Mouse (Mus musculus): ENCODE results near the gene Tcf7l2.

Gene Tcf7l2

GRCm38 (mm10) chr19:55902573-55903385, 161.2 kb downstream of the Tcf7l2 start:
- no peak for DNase-seq (ENCODE audit: low read depth, low spot score)

GRCm38 (mm10) chr19:55909039-55909438, 167.4 kb downstream of the Tcf7l2 start:
- DNase-seq (ENCODE audit: low read depth, low spot score), result peak; percentile 60

DNA sequence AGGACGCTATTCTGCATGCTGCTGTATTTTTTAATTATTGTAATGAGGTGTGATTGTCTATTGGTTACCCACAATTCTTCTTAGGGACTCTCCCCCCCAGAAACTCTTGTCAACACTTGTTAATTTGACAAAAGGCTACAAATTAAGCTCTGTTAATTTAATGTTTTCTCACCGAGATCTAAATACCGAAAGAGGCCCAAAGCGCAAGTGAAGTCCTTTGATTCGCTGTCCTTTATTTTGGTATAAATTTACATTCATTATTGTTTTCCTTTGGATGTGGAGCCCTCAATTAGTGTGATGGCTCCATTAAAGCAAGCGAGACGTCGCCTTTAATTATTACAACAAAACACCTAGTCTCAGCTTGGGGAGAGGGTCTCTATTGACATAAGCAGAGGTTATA, 170.3 kb downstream of the Tcf7l2 start:
- no peak for DNase-seq (ENCODE audit: low read depth, low spot score)

GRCm38 (mm10) chr19:55912813-55913212, 171.2 kb downstream of the Tcf7l2 start:
- DNase-seq (ENCODE audit: low read depth, low spot score), result no peak

- no peak for DNase-seq (ENCODE audit: low read depth, low spot score)
These were observed 172.0 kb downstream of the Tcf7l2 start for GRCm38 (mm10) chr19:55913585-55913984.

- DNase-seq (ENCODE audit: low read depth, low spot score), result no peak
These were observed 173.1 kb downstream of the Tcf7l2 start for GRCm38 (mm10) chr19:55914614-55915211.

- DNase-seq (ENCODE audit: low read depth, low spot score), result no peak
These were observed 173.9 kb downstream of the Tcf7l2 start for GRCm38 (mm10) chr19:55915506-55915905.

DNA sequence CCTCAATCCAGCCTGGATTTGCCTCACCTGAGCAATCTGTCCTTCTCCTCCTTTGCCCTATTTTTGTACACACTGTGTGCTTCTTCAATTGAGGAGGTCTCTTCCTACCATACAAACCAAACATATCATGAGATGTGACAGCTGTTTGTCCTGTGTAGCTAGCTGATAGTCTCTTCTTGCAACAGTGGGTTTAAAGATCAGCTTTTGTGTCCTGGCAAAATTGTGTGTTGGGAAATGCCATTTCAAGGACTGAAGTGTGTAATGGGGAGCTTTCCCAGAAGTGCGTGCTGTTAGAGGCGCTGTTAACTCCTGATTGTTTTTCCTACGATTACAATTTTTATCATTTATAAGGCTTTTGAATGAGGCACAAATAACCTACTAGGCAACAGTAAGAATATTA, 174.6 kb downstream of the Tcf7l2 start:
- DNase-seq (ENCODE audit: low read depth, low spot score), result no peak

DNA sequence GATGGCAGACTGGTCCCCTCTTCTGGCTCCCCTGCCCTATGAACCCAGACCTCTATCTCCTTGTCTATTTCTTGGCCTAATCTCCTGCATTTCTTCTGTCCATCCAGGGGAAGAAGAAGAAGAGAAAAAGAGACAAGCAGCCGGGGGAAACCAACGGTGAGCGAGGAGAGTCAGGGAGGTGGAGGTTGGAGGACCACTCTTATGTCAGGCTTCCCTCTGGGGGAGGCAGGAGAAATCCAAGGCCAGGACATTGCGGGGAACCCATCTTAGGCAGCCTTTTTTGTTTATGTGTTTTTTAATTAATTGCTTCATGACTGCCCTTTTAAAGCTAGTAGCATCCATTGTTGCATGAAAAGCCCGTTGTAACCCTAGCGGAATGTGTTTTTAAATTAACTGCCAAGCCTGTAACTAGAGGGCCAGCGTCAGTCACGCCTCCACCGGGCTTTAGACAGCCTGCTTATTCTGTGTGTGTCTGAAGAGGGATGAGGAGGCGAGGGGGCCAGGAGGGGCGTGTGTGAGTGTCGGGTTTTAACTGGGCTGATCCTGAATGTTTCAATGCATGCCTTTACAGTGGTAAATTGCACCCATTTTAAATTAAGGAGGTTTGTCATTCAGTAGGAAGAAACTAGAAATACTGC, 182.3 kb downstream of the Tcf7l2 start:
- peak; percentile 61 for DNase-seq (ENCODE audit: low read depth, low spot score)

- DNase-seq (ENCODE audit: low read depth, low spot score), result no peak
These were observed 183.2 kb downstream of the Tcf7l2 start for GRCm38 (mm10) chr19:55924800-55925199.

- no peak for DNase-seq (ENCODE audit: low read depth, low spot score)
These were observed 183.8 kb downstream of the Tcf7l2 start for GRCm38 (mm10) chr19:55925425-55925803.

DNA sequence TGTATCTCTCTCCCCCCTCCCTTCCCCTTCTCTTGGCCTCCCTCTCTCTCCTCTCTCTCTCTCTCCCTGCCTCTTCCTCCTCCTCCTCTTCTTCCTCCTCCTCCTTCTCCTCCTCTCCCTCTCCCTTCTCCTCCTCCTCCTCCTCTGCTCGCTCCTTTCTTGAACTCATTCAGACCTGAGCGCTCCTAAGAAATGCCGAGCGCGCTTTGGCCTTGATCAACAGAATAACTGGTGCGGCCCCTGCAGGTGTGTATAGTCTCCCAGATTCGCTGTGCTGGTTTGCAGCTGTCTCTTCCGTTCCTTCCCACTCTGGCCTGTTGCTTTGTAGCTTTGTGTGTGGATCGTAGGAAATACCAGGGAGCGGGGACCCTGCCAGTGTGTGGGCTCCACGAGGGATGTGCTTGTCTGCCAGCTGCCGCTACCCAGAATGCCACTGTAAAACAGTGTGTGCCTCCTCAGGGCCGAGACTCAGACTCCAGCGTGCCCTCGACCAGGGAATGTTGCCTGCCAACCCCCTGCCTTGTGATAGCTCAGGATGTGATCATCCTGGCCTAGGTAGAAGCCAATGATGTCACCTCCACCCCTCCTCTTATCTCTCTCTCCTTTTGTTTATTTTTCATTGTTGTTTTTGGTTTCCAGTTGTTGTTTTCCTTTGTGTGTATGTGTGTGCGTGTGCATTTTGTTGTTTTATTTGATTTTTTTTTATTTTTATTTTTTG, 184.3 kb downstream of the Tcf7l2 start:
- DNase-seq (ENCODE audit: low read depth, low spot score), result no peak

DNA sequence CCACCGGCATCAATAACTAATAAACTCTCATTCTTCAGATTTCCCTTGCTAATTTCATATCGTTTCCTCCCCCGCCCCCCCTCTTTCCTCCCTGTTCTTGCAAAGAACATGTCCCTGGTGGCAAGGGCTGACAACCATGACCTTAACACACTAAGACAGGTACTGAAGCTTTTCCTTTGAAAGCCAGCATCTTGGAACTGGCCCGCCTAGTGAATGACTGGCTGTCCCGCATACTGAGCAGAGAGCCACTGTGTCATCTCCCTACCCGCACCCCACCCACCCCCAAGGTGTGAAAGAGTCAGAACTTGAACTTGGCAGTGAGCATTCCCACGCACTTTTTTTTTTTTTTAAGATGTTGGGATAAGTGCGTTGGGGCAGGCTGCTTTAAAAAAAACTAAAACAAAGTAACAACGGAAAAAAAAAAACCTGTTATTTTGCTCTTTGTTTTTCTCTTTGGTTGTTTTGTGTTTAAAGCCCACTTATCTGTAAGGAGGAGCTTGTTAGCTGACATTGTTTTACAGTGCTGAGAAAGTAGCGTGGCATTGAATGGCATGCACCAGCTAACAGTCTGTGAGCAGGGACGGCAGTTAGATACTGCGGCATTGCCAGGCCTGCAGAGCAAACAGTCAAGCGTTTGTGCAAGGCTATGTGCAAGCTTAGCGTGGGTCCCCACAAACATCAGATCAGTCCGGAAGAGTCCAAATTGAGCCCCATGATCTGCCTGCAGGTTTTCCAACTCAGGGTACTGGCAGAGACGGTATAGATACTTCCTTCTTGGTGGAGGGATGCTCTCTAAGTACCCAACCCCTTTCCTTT, 185.4 kb downstream of the Tcf7l2 start:
- DNase-seq (ENCODE audit: low read depth, low spot score), result no peak

DNA sequence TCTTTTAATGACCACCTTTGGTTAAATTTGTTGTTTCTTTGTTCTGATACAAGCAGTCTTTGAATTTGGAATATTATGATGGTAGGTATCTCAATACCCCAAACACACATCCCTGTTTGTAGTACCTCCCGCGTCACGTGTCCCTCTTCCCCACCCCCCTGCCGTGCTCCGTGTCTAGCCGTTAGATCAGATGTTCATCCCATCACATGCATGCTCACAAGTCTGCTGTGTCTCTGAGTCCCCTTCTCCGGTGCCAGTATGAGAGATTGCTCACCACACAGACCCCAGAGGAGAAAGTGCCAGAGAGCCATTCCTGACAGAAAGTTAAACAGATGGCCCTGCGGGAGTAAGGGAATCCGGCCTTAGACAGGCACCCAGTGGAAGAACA, 186.0 kb downstream of the Tcf7l2 start:
- no peak for DNase-seq (ENCODE audit: low read depth, low spot score)

DNA sequence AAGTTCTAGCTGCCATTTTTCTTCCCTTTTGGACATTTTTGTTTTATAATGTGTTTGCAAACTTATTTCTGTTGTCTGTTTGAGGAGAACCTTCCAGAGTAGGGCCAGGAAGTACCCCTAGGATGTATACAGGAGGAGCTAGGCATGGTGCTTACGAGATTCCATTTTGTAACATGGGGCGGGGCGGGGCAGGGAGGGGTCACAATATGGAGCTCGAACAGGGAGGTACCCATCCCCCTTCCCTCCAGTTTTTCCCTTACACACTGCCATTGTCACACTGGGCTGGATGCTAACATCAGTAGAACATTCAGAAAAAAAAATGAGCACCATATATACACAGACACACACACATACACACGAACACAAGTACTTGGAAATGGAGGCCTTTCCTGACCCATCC, 187.1 kb downstream of the Tcf7l2 start:
- DNase-seq (ENCODE audit: low read depth, low spot score), result no peak

GRCm38 (mm10) chr19:55931642-55932041, 190.0 kb downstream of the Tcf7l2 start:
- no peak for DNase-seq (ENCODE audit: low read depth, low spot score)

DNA sequence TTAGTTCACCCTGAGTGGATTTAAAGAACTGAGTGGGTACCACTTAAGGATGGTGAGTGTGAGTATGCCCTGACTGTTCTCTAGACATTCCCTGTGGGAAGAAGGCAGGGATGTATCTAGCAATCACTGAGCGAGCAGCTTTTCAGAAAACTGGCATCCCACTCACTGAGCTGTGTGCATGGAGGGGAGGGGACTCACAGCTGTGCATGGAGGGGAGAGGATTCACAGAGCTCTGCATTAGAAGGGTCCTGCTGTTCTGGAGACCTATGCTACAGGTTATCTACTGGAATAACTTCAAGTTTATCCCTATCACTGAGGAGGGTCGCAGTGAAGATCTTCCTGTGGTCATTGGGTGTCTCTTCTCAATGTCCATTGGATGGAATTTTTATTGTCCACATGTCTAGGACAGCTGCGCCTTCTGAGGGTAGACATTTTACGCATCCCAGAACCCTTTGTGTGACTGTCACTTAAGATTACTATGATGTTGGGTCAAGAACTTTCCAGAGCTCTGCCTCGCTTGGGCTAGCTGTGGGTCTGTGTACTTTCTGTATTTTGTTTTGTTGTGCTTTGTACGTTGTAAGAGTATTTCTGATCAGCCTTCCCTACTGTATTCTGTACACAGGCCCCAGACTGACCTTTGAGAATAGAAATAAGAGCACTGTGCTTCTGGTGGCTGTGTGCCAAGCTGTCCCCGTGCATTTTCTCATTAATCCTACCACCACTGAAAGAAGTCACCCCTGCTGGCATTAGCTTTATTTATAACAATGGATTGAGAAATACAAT, 192.5 kb downstream of the Tcf7l2 start:
- no peak for DNase-seq (ENCODE audit: low read depth, low spot score)

- DNase-seq (ENCODE audit: low read depth, low spot score), result no peak
These were observed 193.0 kb downstream of the Tcf7l2 start for GRCm38 (mm10) chr19:55934730-55935003.

DNA sequence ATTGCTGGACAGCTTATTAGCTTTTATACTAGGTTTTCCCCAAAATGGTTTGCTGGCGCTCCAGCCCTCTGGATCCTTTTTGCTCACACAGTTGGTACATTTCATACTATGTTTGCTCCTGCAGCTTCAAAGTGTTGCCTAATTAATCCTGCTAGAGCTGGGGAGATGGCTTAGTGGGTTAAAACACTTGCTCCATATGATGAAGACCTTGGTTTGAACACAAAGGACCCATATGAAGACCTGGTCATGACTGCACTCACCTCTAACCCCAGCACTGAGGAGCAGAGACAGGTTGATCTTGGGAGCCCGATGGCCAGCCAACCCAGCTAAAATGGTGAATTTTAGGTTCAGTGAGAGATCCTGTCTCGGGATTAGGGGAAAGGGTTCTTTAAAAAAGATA, 195.4 kb downstream of the Tcf7l2 start:
- DNase-seq (ENCODE audit: low read depth, low spot score), result no peak

DNA sequence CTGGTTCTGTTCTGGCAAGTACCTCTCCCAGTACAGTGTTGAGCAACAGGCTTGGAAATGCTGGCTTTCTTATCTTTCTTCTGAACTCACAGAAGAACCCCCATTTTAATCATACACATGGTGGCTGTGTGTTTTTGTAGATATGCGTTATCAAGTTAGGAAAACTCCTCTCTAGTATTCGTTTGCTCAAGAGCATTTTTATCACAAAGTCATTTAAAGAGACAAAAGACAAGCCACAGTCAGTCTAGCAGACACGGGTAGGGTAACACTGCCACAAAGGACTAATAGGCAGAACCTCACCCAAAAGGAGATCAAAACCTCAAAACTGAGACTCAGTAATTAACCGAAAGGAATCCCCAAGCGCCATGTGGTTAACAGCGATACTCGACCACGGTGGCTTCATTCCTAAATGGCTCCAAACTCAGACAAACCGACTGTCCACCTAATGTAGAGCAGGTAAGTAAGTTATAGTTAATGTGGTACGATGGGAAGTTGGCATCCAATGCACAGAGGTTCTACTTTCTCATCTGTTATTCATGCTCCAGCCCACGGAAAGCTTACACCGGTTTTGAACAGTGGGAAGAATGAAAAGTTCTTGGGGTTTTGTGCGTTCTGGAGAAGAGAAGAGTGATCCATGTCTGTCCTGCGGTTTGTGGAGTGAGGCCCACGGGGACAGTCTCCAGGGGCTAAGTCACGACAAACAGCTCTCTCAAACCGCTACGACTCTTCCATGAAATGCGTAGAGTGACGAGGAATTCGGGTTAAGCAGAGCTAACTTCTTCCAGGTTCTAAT, 196.8 kb downstream of the Tcf7l2 start:
- DNase-seq (ENCODE audit: low read depth, low spot score), result no peak

All from mesoderm, embryonic 11.5 days (tissue).